Mouse (Mus musculus): ENCODE measurements around the gene Slc34a3. TPM values are rescaled to one million over a fixed set of nuclear protein-coding genes. Genes with fewer than 3 reads are reported as not detected.

Gene Slc34a3
- polyA plus RNA-seq, 1 experiment = 0.05 TPM

DNA sequence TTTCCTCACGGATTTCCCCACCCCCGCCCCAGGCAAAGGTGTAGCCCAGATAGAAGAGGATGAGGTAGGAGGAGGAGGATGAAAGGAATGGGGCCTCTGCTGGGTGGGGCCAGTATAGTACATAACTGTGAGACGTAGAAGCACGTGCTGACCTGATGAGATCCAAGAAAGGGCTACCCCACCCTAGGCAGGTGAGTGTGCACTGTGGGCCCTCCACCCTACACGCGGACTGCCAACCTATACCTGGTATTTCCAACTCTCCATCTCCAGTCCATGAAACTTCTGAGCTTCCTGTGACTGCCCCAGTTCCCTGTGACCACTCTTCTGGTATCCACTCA is 7.2 kb upstream of the Slc34a3 start:
- TF ChIP-seq CTCF (IDR thresholded peaks at IDR 0.05; ENCODE audit: borderline replicate concordance, control insufficient read depth, extremely low read depth, insufficient read depth, low read length, poor library complexity) = no peak
- no peak for TF ChIP-seq POLR2A (IDR thresholded peaks at IDR 0.05; ENCODE audit: control insufficient read depth, extremely low read depth, insufficient read depth, low read length, poor library complexity)

GRCm38 (mm10) chr2:25240723-25241437 is 6.7 kb upstream of the Slc34a3 start:
- 3% methylated on average over 29 of the region's 29 CpGs for WGBS
- H3K4me1 ChIP-seq (replicated peaks; ENCODE audit: control insufficient read depth, insufficient read depth, low read length) = peaks cover 20% of the 10 kb centered on the region
- no peaks in the 10 kb centered on the region for H3K36me3 ChIP-seq (ENCODE audit: control insufficient read depth, insufficient read depth, low read length)
- peak overlapping the region; percentile 52 for H3K4me3 ChIP-seq (ENCODE audit: control insufficient read depth, insufficient read depth, low read length)
- no peak for TF ChIP-seq CTCF (IDR thresholded peaks at IDR 0.05; ENCODE audit: borderline replicate concordance, control insufficient read depth, extremely low read depth, insufficient read depth, low read length, poor library complexity)
- 0 out of 2 replicates have a peak, but pooled peaks have one; percentile 18 for TF ChIP-seq POLR2A (IDR thresholded peaks at IDR 0.05; ENCODE audit: control insufficient read depth, extremely low read depth, insufficient read depth, low read length, poor library complexity)
- H3K27me3 ChIP-seq (ENCODE audit: control insufficient read depth, insufficient read depth, low read length) = peaks cover 12% of the 10 kb centered on the region
- DNase-seq = peak; percentile 42
- H3K27ac ChIP-seq (ENCODE audit: control insufficient read depth, insufficient read depth, low read length) = no peak overlapping the region

More for the DNA sequence above, 7.2 kb upstream of the Slc34a3 start:
- WGBS = 34% methylated on average over 6 of the region's 6 CpGs
- Histone ChIP-seq H3K4me1 (replicated peaks; ENCODE audit: control insufficient read depth, insufficient read depth, low read length) (peaks cover 20% of the 10 kb centered on the region), H3K27me3 (ENCODE audit: control insufficient read depth, insufficient read depth, low read length) (peaks cover 12% of the 10 kb centered on the region), H3K27ac (ENCODE audit: control insufficient read depth, insufficient read depth, low read length) (no peak overlapping the region), H3K4me3 (ENCODE audit: control insufficient read depth, insufficient read depth, low read length) (no peak overlapping the region), H3K36me3 (ENCODE audit: control insufficient read depth, insufficient read depth, low read length) (no peaks in the 10 kb centered on the region)
- DNase-seq = no peak

- DNase-seq = no peak
- no peak overlapping the region for H3K27ac ChIP-seq (ENCODE audit: control insufficient read depth, insufficient read depth, low read length)
- H3K36me3 ChIP-seq (ENCODE audit: control insufficient read depth, insufficient read depth, low read length) = no peaks in the 10 kb centered on the region
- no peak overlapping the region for H3K4me3 ChIP-seq (ENCODE audit: control insufficient read depth, insufficient read depth, low read length)
- peaks cover 20% of the 10 kb centered on the region for H3K4me1 ChIP-seq (replicated peaks; ENCODE audit: control insufficient read depth, insufficient read depth, low read length)
- peaks cover 12% of the 10 kb centered on the region for H3K27me3 ChIP-seq (ENCODE audit: control insufficient read depth, insufficient read depth, low read length)
- TF ChIP-seq CTCF (IDR thresholded peaks at IDR 0.05; ENCODE audit: borderline replicate concordance, control insufficient read depth, extremely low read depth, insufficient read depth, low read length, poor library complexity) (no peak), POLR2A (IDR thresholded peaks at IDR 0.05; ENCODE audit: control insufficient read depth, extremely low read depth, insufficient read depth, low read length, poor library complexity) (no peak)
- 73% methylated on average over 8 of the region's 8 CpGs for WGBS
Observed at GRCm38 (mm10) chr2:25240310-25240709, 6.1 kb upstream of the Slc34a3 start.

DNA sequence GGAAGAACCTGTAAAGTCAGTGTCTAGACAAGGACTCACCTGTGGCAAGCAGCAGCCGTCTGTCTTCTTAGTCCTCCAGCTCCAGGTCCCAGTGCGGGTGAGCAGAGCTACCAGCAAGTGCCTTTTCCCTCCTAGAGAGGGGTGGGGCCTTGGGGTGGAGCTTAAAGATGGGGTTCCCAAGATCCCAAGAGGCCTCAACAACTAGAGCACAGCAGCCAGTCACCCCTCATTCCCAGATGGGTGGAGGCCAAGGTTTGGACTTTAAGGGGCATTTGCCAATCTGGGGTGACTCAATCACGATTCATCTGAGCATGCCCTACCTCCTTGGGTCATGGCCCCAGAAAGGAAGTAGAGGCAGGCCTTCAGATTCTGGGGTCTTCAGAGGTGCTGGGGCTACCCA is 5.6 kb upstream of the Slc34a3 start:
- DNase-seq = no peak
- Histone ChIP-seq H3K27ac (ENCODE audit: control insufficient read depth, insufficient read depth, low read length) (no peak overlapping the region), H3K4me1 (replicated peaks; ENCODE audit: control insufficient read depth, insufficient read depth, low read length) (peaks cover 20% of the 10 kb centered on the region), H3K27me3 (ENCODE audit: control insufficient read depth, insufficient read depth, low read length) (peaks cover 12% of the 10 kb centered on the region), H3K36me3 (ENCODE audit: control insufficient read depth, insufficient read depth, low read length) (no peaks in the 10 kb centered on the region), H3K4me3 (ENCODE audit: control insufficient read depth, insufficient read depth, low read length) (no peak overlapping the region)
- TF ChIP-seq CTCF (IDR thresholded peaks at IDR 0.05; ENCODE audit: borderline replicate concordance, control insufficient read depth, extremely low read depth, insufficient read depth, low read length, poor library complexity) = no peak
- no peak for TF ChIP-seq POLR2A (IDR thresholded peaks at IDR 0.05; ENCODE audit: control insufficient read depth, extremely low read depth, insufficient read depth, low read length, poor library complexity)
- 90% methylated on average over 3 of the region's 3 CpGs for WGBS

DNA sequence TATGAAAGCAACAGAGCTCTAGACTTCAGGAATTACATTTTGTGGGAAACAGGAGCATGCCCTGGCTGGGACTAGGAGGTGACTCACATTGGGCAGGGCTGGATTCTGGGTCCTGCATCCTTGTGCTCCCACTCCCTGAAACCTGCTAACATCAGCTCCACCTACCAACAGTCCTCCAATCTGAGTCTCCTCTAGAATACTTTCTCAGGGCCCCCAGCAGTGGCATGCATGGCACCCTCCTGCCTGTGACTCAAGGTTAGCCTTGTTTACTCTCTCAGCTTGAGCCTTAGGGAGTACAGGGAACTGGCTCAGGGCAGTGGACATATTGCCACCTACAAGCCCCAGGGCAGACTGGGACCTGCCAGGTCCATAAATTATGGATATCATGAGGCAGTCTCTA is 3.9 kb upstream of the Slc34a3 start:
- no peak overlapping the region for H3K4me3 ChIP-seq (ENCODE audit: control insufficient read depth, insufficient read depth, low read length)
- no peak for DNase-seq
- TF ChIP-seq POLR2A (IDR thresholded peaks at IDR 0.05; ENCODE audit: control insufficient read depth, extremely low read depth, insufficient read depth, low read length, poor library complexity) (no peak), CTCF (IDR thresholded peaks at IDR 0.05; ENCODE audit: borderline replicate concordance, control insufficient read depth, extremely low read depth, insufficient read depth, low read length, poor library complexity) (no peak)
- H3K27ac ChIP-seq (ENCODE audit: control insufficient read depth, insufficient read depth, low read length) = no peak overlapping the region
- peaks cover 12% of the 10 kb centered on the region for H3K27me3 ChIP-seq (ENCODE audit: control insufficient read depth, insufficient read depth, low read length)
- peaks cover 20% of the 10 kb centered on the region for H3K4me1 ChIP-seq (replicated peaks; ENCODE audit: control insufficient read depth, insufficient read depth, low read length)
- H3K36me3 ChIP-seq (ENCODE audit: control insufficient read depth, insufficient read depth, low read length) = no peaks in the 10 kb centered on the region

DNA sequence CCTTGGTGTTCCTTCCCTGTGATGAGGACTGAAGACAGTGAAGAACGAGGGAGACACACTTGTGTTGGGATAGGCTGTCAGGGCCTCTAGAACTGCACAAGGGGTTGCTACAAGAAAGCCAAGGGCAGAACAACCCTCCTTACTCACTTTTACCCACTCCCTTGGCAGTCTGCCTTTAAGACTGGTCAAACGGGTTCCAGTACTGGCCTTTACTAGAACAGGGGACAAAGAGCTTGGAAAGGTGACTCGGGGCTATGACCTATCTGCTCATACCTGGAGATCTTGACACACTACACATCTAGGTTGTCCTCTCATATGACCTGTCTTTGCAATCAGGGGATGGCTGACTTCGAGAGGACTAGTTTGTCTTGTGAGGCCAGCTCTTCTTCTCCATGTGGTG is 3.4 kb upstream of the Slc34a3 start:
- Histone ChIP-seq H3K4me1 (replicated peaks; ENCODE audit: control insufficient read depth, insufficient read depth, low read length) (peaks cover 20% of the 10 kb centered on the region), H3K36me3 (ENCODE audit: control insufficient read depth, insufficient read depth, low read length) (no peaks in the 10 kb centered on the region), H3K27me3 (ENCODE audit: control insufficient read depth, insufficient read depth, low read length) (peaks cover 10% of the 10 kb centered on the region), H3K4me3 (ENCODE audit: control insufficient read depth, insufficient read depth, low read length) (no peak overlapping the region), H3K27ac (ENCODE audit: control insufficient read depth, insufficient read depth, low read length) (no peak overlapping the region)
- TF ChIP-seq POLR2A (IDR thresholded peaks at IDR 0.05; ENCODE audit: control insufficient read depth, extremely low read depth, insufficient read depth, low read length, poor library complexity) (no peak), CTCF (IDR thresholded peaks at IDR 0.05; ENCODE audit: borderline replicate concordance, control insufficient read depth, extremely low read depth, insufficient read depth, low read length, poor library complexity) (no peak)
- 79% methylated on average over 4 of the region's 4 CpGs for WGBS
- no peak for DNase-seq
